Mouse (Mus musculus): ENCODE measurements around the gene Mvp.

DNA sequence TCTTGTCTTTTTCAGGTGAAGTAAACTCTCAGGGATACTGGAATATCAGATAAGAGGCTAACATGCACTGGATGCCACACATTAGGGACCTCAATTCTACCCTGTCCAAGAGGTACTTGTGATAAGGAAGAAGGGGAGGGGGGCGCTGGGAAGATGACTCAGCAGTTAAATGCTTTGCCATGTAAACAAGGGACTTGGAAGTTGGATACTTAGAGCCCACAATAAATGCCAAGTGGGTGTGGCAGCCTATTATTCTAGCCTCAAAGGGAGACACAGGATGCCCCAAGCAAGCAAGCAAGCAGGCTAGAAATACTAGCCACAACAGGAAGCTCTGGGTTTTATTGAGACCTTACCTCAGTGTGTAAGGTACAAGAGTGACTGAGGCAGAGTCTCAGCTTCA lies 16.8 kb upstream of the Mvp start:
- no peak for TF ChIP-seq POLR2A (IDR thresholded peaks at IDR 0.05; ENCODE audit: low read depth, low read length)
- no peak for TF ChIP-seq CTCF (conservative IDR thresholded peaks at IDR 0.05; ENCODE audit: insufficient read depth, insufficient read length, low read depth, low read length)
